ENCODE assay signal across 11 mouse cellular contexts in genomic region chr1:39387497-39387896, GRCm38 (mm10). TPM values are rescaled to one million over a fixed set of nuclear protein-coding genes. Genes with fewer than 3 reads are reported as not detected.
DNase-seq lines count a peak whose midpoint lies in the region; ATAC-seq and TF ChIP-seq lines count a peak whose summit lies in the region.
"Had no signal": no experiment of that assay in that cellular context is flagged by ENCODE, and none has a peak within 500 bp of the region (broad histone marks: within the 10 kb centered on the region; RNA-seq: fewer than 3 reads in every experiment).

No protein-coding gene starts in this region.

- no peaks in the 10 kb centered on the region for H3K9me3 ChIP-seq in forebrain, embryonic 14.5 days (replicated peaks; ENCODE audit: control insufficient read depth, low read length)
- H3K9me3 ChIP-seq in forebrain, embryonic 12.5 days: no peaks in the 10 kb centered on the region
- no peaks in the 10 kb centered on the region for H3K9me3 ChIP-seq in kidney, embryonic 16.5 days (ENCODE audit: low read length)
- H3K9me3 ChIP-seq in lung, postnatal 0 days (ENCODE audit: low read length): no peaks in the 10 kb centered on the region
- H3K9me3 ChIP-seq: embryonic facial prominence, embryonic 12.5 days had no signal

- H3K9ac ChIP-seq in forebrain, embryonic 14.5 days (ENCODE audit: low read length): no peak overlapping the region
- H3K9ac ChIP-seq in forebrain, embryonic 12.5 days: no peak overlapping the region
- H3K9ac ChIP-seq in kidney, embryonic 16.5 days (replicated peaks; ENCODE audit: low read length): no peak overlapping the region
- H3K9ac ChIP-seq in lung, postnatal 0 days (replicated peaks; ENCODE audit: low read depth): no peak overlapping the region
- H3K9ac ChIP-seq: embryonic facial prominence, embryonic 12.5 days had no signal

- 80% methylated on average over 4 of the region's 4 CpGs for WGBS in forebrain, embryonic 14.5 days
- WGBS in forebrain, embryonic 12.5 days: 89% methylated on average over 4 of the region's 4 CpGs
- 78% methylated on average over 4 of the region's 4 CpGs for WGBS in kidney, embryonic 16.5 days
- WGBS in lung, postnatal 0 days: 78% methylated on average over 4 of the region's 4 CpGs

- no peaks in the 10 kb centered on the region for H3K4me1 ChIP-seq in forebrain, embryonic 14.5 days (ENCODE audit: control insufficient read depth, insufficient read depth, low read length)
- peaks cover 5% of the 10 kb centered on the region; the same call in 1 of the 2 replicates for H3K4me1 ChIP-seq in forebrain, embryonic 12.5 days
- H3K4me1 ChIP-seq in kidney, embryonic 16.5 days (ENCODE audit: insufficient read depth, low read length): no peaks in the 10 kb centered on the region
- H3K4me1 ChIP-seq in lung, postnatal 0 days (ENCODE audit: insufficient read depth, low read depth, low read length): no peaks in the 10 kb centered on the region
- H3K4me1 ChIP-seq: embryonic facial prominence, embryonic 12.5 days had no signal

- intact Hi-C loops in heart, postnatal 36 days (cut with DNase I): no loop called here

- no peaks in the 10 kb centered on the region for H3K27me3 ChIP-seq in forebrain, embryonic 14.5 days (replicated peaks; ENCODE audit: control insufficient read depth, insufficient read depth, low read length)
- H3K27me3 ChIP-seq in forebrain, embryonic 12.5 days: 0 out of 2 replicates have a peak, but pooled peaks cover 5% of the 10 kb centered on the region
- H3K27me3 ChIP-seq in kidney, embryonic 16.5 days (ENCODE audit: insufficient read depth, low read length): no peaks in the 10 kb centered on the region
- H3K27me3 ChIP-seq in lung, postnatal 0 days (replicated peaks; ENCODE audit: insufficient read depth, low read length): no peaks in the 10 kb centered on the region

- H3K36me3 ChIP-seq in forebrain, embryonic 14.5 days (ENCODE audit: control insufficient read depth, insufficient read depth, low read length): no peaks in the 10 kb centered on the region
- no peaks in the 10 kb centered on the region for H3K36me3 ChIP-seq in forebrain, embryonic 12.5 days (replicated peaks)
- H3K36me3 ChIP-seq in kidney, embryonic 16.5 days (ENCODE audit: insufficient read depth, low read length): no peaks in the 10 kb centered on the region
- peaks cover 5% of the 10 kb centered on the region; the same call in 1 of the 2 replicates for H3K36me3 ChIP-seq in lung, postnatal 0 days (ENCODE audit: insufficient read depth, low read length)

- peak; percentile 47 for DNase-seq in forebrain, embryonic 14.5 days (ENCODE audit: low spot score)
- no peak for DNase-seq in kidney, postnatal 4 days
- peak; percentile 56 for DNase-seq in fat pad, adult 2 months (ENCODE audit: extremely low read depth, low read depth, low spot score)
- peak; percentile 31 to 34 for DNase-seq in heart, postnatal 36 days
- no peak for DNase-seq in lung, adult 18-20 months
- DNase-seq in lung, postnatal 0 days (ENCODE audit: low spot score): no peak
- DNase-seq: lung, postnatal 36 days; right cerebral cortex, postnatal 4 days had no signal

- H3K27ac ChIP-seq in forebrain, embryonic 14.5 days (ENCODE audit: low read depth, low read length): peak overlapping the region; percentile 9; the same call in 1 of the 2 replicates
- H3K27ac ChIP-seq in forebrain, embryonic 12.5 days: no peak overlapping the region
- no peak overlapping the region for H3K27ac ChIP-seq in kidney, embryonic 16.5 days (ENCODE audit: low read length)
- H3K27ac ChIP-seq in lung, postnatal 0 days (ENCODE audit: low read length): no peak overlapping the region
- H3K27ac ChIP-seq: embryonic facial prominence, embryonic 12.5 days had no signal

- no peak overlapping the region for H3K4me2 ChIP-seq in forebrain, embryonic 14.5 days (ENCODE audit: low read length)
- H3K4me2 ChIP-seq in forebrain, embryonic 12.5 days: no peak overlapping the region
- no peak overlapping the region for H3K4me2 ChIP-seq in kidney, embryonic 16.5 days (replicated peaks; ENCODE audit: low read depth, low read length)
- no peak overlapping the region for H3K4me2 ChIP-seq in lung, postnatal 0 days (replicated peaks; ENCODE audit: low read depth, low read length)
- H3K4me2 ChIP-seq: embryonic facial prominence, embryonic 12.5 days had no signal

- TF ChIP-seq EP300 in lung, postnatal 0 days (IDR thresholded peaks at IDR 0.05): no peak

- ATAC-seq in forebrain, embryonic 14.5 days: no peak
- no peak for ATAC-seq in forebrain, embryonic 12.5 days (ENCODE audit: low FRiP score)
- ATAC-seq in kidney, embryonic 16.5 days (ENCODE audit: low FRiP score, low TSS enrichment): peak; percentile 56; the same call in 1 of the 2 replicates
- ATAC-seq in lung, postnatal 0 days: no peak

- no peak overlapping the region for H3K4me3 ChIP-seq in forebrain, embryonic 14.5 days (ENCODE audit: low read depth, low read length)
- no peak overlapping the region for H3K4me3 ChIP-seq in forebrain, embryonic 12.5 days (replicated peaks)
- H3K4me3 ChIP-seq in kidney, embryonic 16.5 days (ENCODE audit: low read length): no peak overlapping the region
- no peak overlapping the region for H3K4me3 ChIP-seq in lung, postnatal 0 days (ENCODE audit: low read depth, low read length)
- H3K4me3 ChIP-seq: embryonic facial prominence, embryonic 12.5 days had no signal

- TF ChIP-seq CTCF in lung, postnatal 0 days (IDR thresholded peaks at IDR 0.05): no peak

RNA-seq across cellular contexts. Expression of gene Rpl31, which starts 19.9 kb away (rescaled TPM):
- 341 and 533 TPM in 2 replicates for polyA plus RNA-seq in forebrain, embryonic 14.5 days (2014; fragmentation: Nextera tagmentation; extraction: Ambion mirVana)
- 453 and 454 TPM in 2 replicates for polyA plus RNA-seq in forebrain, embryonic 12.5 days (2016; fragmentation: Nextera tagmentation; extraction: Ambion mirVana)
- polyA plus RNA-seq in kidney, embryonic 16.5 days (2015; fragmentation: Nextera tagmentation; extraction: Ambion mirVana): 464 and 479 TPM in 2 replicates
- total RNA-seq in heart, postnatal 36 days (2021): 100 to 1,000 TPM; 517 to 581 TPM
- polyA plus RNA-seq in lung, postnatal 0 days (2015; fragmentation: Nextera tagmentation; extraction: Ambion mirVana): 379 and 423 TPM in 2 replicates

Comparison
In these comparisons a context has a peak if more than half of its experiments do, and no peak if none do; other contexts are left out.
1. DNase-seq: peak in forebrain, embryonic 14.5 days (single experiment), fat pad, adult 2 months (single experiment) and heart, postnatal 36 days (2 of 2); none in kidney, postnatal 4 days (0 of 2), lung, adult 18-20 months (0 of 2) and lung, postnatal 0 days (single experiment).